Mouse (Mus musculus) lung, adult 18-20 months (tissue): Measurements from ENCODE around the gene Csf2rb.
"Not testable (repeated sequence)": the region's sequence is repeated elsewhere in the genome, so short reads cannot be mapped to it uniquely, and the experiment has no call there.

ENCODE experiments used
- DNase-seq, 2 experiments: peaks; one replicate each; pipeline ENCODE4 v3.0.0; 2022; ENCODE audit warnings: mixed read lengths in 2 of 2

Gene Csf2rb

GRCm38 (mm10) chr15:78325671-78326339 lies at the start of gene Csf2rb:
Gene Csf2rb (plus strand): TSS chr15:78325752.
- DNase-seq, result peak; percentile 57 to 66

GRCm38 (mm10) chr15:78278308-78278707 lies 47.2 kb upstream of the Csf2rb start:
- DNase-seq, result no peak

GRCm38 (mm10) chr15:78287941-78288340 lies 37.6 kb upstream of the Csf2rb start:
- DNase-seq, result no peak

- not testable (repeated sequence) for DNase-seq
These were observed 35.8 kb upstream of the Csf2rb start for GRCm38 (mm10) chr15:78289775-78290174.

DNA sequence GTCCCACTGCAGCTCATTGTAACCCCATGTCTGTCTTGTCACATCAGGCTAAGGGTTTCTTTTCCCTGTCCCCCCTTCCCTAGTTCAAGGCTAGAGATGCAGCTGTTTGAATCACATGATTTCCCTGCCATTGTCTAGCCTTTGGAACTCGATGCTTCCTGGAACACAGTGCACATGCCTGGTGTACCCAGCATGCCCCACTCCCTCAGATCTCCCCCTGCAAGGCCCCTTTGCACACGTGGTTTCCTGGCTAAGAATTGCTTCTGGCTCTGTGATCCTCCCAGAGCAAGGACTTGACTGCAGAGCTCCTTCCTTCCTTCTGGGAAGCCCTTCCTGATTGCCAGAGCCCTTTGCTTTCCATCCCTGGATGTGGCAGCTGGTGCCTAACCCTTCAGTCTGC lies 32.3 kb upstream of the Csf2rb start:
- DNase-seq, result not testable (repeated sequence)

DNA sequence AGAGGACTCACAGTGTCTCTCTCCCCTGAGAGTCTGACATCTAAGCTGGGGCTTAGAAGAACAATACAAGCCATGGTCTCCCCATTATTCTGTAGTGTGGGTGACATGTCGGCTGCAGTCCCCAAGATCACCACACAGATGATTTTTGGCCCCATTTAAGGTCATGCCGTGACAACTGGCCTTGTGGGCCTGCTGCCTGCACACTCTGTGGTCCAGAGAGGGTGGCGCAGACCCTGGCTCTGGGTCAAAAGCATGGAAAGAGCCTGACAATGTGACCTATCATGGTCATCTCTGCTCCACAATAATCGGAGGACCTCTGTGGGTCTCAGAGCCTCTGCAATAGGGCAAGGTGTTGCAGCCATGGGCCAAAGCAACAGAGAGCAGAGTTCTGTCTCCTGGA lies 31.8 kb upstream of the Csf2rb start:
- DNase-seq, result no peak

DNA sequence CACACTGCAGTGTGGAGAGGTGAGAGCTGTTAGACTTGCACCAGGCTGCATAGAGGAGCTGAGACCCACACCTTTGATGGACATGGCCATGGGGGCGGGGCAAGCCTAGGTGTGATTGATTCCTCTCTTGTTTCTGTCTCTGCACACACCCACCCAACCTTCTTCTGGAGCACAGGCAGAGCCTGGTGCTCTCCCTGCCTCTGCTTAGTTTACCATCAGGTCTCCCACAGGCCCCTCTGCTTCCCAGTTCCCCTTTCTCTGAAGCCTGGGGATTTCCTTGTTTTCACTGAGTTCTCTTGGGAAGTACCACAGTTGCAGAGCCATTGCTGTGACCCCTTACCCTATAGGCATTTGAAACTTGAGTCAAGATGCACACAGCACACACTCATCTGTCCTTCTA lies 27.0 kb upstream of the Csf2rb start:
- DNase-seq, result no peak

GRCm38 (mm10) chr15:78299641-78300040 lies 25.9 kb upstream of the Csf2rb start:
- no peak for DNase-seq

DNA sequence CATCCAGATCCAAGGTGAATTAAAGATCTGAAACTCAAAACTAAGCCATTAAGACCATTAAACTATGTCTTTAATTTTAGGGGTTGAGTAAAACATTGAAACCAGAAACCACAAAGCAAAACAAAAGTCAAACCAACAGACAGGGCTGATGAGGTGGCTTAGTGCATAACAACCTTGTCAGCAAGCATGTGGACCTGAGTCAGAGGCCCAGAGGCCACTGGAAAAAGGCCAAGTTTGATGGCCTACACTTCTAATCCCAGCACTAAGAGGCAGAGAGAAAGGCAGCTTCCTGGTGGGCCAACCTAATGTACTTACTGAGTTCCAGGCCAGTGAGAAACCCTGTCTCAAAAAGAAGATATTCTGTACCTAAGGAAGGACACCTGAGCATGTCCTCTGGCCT lies 24.8 kb upstream of the Csf2rb start:
- DNase-seq, result no peak

GRCm38 (mm10) chr15:78302718-78303117 lies 22.8 kb upstream of the Csf2rb start:
- no peak for DNase-seq

- no peak for DNase-seq
These were observed 21.8 kb upstream of the Csf2rb start for GRCm38 (mm10) chr15:78303665-78304233.

GRCm38 (mm10) chr15:78305341-78305933 lies 20.1 kb upstream of the Csf2rb start, which contains the start of gene Csf2rb2:
Gene Csf2rb2 (minus strand): TSS chr15:78305721.
- DNase-seq, result peak in 1 of 2 experiments; percentile 14

GRCm38 (mm10) chr15:78309865-78310264 lies 15.7 kb upstream of the Csf2rb start:
- no peak for DNase-seq

GRCm38 (mm10) chr15:78310971-78311370 lies 14.6 kb upstream of the Csf2rb start:
- no peak for DNase-seq

DNA sequence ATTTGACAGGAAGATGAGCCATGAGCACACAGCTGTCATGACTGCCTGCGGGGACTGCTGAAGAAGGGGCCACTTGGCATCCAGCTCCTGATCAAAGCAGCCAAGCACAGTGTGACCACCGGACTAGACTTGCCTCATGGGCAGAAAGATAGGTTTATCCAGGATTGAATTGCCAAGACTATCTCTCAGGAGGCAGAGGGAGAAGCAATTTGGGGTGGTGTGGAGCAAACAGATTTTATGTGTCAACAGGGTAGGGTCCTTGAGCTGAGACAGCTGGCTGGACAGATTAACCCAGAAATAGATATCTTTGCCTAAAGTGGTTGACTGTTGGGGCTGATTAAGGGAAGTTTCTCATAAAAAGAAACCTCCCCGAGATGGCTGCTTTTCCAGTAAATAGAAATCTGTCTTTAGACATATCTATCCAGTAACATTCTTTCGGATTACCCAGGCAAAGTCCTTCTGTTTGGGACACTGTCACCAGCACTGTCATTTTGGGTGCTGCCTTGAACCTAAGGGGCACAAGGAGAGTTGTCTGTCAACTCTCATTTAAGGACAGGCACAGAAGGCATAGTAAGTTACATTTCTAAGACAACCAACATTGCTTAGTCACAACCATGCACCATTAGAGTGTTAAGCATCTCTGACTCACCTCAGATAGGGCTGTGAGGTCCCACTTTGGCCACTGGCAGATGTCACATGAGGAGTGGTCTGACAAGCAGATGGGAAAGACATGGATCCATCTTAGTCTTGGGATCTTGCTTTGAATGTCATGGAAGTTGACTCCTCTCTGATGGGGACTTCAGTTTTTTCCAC lies 12.9 kb upstream of the Csf2rb start:
- not testable (repeated sequence) for DNase-seq

DNA sequence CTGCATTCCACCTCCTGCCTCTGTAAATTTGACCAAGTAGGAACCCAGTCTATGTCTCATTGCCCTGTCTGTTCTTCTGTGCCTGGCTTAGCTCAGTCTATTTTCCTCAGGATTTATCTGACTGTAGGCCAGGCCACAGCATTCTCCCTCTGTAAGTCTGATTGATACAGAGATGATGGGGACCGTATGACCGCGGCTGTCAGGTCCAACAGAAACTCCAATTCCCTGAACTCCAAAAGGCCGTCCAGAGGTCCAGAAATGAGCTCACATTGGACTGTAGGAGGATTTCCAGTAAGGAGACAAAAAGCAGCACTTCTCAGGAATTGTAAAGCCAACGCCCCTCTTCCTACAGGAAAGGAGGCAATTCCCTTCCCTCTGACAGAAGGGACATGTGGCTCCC lies 11.9 kb upstream of the Csf2rb start:
- not testable (repeated sequence) for DNase-seq

- not testable (repeated sequence) for DNase-seq
These were observed 7.0 kb upstream of the Csf2rb start for GRCm38 (mm10) chr15:78318338-78319171.

DNA sequence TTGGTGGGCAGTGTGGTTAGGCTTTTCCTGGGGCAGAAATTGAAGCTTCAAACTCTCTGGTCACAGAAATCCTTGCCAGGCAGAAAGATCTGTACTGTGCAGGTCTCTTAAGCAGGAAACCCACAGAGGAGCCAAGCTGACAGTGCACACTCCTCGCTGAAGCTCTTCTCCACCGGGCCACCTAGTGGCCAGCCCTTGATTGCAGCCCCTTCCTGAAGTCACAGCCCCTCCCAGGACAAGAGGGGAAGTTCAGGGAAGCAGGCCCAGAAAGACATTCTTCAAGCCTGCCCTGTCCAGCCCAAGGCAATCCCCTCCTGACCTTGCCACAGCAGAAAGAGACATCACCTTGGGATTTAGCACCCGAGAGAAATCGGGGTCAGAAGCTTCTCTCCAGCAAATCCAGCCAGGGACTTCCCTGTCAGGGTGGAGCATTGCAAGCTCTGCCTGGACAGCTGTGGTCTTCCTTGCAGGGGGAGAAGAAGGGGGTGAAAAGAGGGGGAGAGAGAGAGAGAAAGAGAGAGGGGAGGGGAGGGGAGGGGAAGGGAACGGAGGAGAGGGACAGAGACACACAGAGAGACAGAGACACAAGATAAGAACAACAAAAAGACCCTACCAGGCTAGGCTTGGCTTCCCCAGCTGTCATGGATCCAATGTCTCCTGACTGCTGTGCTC lies 4.6 kb upstream of the Csf2rb start:
- DNase-seq, result peak; percentile 68 to 69

- no peak for DNase-seq
These were observed 2.2 kb upstream of the Csf2rb start for GRCm38 (mm10) chr15:78323366-78323765.

GRCm38 (mm10) chr15:78324294-78324693 lies 1.3 kb upstream of the Csf2rb start:
- DNase-seq, result no peak

DNA sequence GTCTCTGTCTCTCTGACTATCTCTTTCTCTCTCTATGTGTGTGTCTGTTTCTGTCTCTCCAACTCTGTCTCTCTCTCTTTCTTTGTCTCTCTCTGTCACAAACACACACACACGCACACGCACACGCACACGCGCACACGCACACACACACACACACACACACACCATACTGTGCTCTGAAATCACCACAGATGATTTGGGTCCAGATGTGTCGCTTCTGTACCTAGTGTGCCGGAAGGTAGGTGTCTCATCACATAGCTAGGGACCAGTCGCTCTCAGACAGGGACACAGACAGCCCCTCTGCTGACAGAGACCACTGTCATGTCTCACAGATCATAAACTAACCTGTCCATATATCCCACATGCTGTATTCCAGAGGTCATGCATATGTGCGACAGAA lies 1.2 kb downstream of the Csf2rb start:
- no peak for DNase-seq
